Mouse (Mus musculus) layer of hippocampus, adult 9-11 months (tissue): ENCODE results near the gene 2310034G01Rik.
A peak's percentile ranks its signal among the peaks of the same experiment; 100 is the strongest.

Experiments
- DNase-seq: peaks from one replicate; pipeline ENCODE4 v3.0.0; 2022

Gene 2310034G01Rik

GRCm38 (mm10) chr19:46313116-46313515, 37.0 kb downstream of the 2310034G01Rik start:
- DNase-seq = no peak

DNA sequence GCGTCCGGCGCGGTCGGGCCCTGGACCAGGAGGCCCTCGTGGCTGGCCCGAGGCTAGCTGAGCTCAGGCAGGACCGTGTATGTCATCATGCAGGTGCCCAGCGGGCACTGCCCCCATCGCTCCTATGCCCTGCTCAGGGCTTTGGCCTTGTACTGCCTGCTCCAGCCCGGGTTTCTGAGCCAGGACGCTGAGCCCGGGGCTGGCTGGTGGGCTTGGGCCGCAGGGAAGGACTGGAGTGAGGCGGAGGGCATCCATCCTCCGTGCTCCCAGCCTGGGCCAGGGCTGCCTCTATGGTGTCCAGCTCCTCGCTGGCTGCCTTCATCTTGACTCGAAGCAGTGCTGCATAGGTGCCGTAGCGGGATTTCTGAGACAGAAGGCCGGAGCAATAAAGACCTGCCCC, 37.5 kb downstream of the 2310034G01Rik start:
- no peak for DNase-seq

DNA sequence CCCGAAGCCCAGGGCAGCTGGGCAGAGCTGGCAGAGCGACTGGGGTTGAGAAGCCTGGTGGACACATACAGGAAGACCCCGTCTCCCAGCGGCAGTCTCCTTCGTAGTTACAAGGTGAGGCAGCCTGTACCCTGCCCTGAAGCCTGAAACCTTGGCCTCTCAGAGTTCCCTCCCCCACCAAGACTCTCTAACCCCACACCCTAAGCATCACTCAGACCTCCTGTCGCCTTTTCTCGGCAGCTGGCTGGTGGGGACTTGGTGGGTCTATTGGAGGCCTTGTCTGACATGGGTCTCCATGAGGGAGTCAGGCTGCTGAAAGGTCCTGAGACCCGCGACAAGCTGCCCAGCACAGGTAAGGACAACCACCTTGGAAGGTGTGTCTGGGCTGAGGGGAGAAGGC, 38.8 kb downstream of the 2310034G01Rik start:
- DNase-seq = no peak

DNA sequence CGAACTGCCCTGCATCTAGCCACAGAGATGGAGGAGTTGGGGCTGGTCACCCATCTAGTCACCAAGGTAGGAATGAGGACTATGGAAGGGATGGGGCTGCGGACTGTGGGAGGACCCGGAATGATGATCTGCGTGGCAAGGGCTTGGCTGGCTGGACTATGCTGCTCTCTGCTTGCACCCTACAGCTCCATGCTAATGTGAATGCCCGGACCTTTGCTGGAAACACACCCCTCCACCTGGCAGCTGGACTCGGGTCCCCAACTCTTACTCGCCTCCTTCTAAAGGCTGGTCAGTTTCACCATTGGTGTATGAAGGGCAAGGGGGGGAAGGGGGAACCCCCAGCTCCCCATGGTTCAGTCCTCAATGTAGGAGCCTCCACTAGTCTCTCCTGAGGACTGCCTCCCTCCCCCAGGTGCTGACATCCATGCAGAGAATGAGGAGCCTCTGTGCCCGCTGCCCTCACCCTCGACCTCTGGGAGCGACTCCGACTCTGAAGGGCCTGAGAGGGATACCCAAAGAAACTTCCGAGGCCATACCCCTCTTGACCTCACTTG, 39.7 kb downstream of the 2310034G01Rik start:
- no peak for DNase-seq

DNA sequence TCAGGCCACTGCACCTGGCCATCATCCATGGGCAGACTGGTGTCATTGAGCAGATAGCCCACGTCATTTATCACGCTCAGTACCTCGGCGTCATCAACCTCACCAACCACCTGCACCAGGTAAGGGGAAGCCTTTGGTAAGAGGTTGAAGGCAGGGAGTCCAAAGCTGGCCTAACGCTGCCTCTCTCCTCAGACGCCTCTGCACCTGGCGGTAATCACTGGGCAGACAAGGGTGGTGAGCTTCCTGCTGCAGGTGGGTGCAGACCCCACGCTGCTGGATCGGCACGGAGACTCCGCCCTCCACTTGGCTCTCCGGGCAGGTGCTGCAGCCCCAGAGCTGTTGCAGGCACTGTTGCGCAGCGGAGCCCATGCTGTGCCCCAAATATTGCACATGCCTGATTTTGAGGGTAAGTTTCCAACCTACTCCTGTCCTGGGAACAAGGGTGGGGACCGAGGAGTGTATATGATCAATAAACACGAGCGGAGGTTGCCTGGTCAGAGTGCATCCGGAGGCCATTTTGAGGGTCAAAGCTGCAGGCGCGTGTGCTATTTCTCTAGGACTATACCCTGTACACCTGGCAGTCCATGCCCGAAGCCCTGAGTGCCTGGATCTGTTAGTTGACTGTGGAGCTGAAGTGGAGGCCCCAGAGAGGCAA, 40.3 kb downstream of the 2310034G01Rik start:
- no peak for DNase-seq

DNA sequence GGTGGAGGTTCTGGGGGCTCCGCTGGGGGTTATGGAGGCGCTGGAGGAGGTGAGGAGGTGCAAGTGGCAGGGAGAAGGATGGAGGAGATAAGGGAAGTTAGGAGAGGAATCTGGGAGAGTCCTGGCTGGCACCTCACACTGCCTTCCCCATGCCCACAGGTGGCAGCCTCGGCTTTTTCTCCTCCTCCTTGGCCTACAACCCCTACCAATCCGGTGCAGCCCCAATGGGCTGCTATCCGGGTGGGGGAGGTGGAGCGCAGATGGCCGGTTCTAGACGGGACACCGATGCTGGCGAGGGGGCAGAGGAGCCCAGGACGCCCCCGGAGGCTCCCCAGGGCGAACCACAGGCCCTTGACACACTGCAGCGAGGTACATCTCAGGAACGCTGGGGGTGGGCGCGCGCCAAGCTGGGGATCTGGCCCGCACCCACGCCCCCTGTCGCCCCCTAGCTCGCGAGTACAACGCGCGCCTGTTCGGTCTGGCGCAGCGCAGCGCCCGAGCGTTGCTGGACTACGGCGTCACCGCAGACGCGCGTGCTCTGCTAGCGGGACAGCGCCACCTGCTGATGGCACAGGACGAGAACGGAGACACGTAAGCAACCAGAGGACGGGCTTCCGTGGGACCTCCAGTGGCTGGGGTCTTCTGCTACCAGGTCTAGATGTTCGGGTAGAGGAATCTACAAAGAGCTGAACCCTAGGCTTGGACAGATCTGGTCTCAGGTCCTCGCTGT, 41.2 kb downstream of the 2310034G01Rik start:
- peak; percentile 80 for DNase-seq

- DNase-seq = no peak
These were observed 41.8 kb downstream of the 2310034G01Rik start for GRCm38 (mm10) chr19:46308303-46308702.

DNA sequence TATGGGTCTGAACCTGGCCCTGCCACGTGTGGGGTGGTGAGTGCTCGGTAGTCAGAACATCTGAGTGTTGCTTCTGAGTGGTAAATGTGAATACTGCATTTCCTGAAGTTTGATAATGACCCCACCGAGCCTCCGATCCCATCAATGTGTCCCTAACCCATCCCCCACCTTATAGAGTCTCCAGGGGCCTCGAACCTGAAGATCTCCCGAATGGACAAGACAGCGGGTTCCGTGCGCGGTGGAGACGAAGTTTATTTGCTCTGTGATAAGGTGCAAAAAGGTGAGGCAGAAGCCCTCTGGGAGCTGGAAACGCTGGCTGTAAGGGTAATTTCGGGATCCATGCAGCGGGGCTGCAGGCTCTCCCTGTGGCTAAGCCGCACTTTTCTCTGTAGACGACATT, 42.3 kb downstream of the 2310034G01Rik start:
- no peak for DNase-seq

- DNase-seq = no peak
These were observed 43.3 kb downstream of the 2310034G01Rik start for GRCm38 (mm10) chr19:46306751-46307289.

DNA sequence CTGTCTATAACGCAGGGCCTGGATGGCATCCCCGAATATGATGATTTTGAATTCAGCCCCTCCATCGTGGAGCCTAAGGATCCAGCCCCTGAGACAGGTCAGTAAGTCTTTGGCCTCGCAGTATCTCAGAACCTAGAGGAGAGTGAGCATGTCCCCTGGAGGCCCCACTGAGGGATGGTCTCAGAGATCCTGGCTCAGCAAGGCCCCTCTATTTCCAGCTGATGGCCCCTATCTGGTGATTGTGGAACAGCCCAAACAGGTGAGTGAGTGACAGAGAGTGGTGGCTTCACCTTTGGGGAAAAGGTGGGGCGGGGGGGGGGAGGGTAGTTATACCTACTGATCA, 43.9 kb downstream of the 2310034G01Rik start:
- DNase-seq = no peak

GRCm38 (mm10) chr19:46305432-46306267, 44.5 kb downstream of the 2310034G01Rik start:
- peak; percentile 75 for DNase-seq

GRCm38 (mm10) chr19:46304908-46305333, 45.2 kb downstream of the 2310034G01Rik start:
- no peak for DNase-seq

GRCm38 (mm10) chr19:46304216-46304841, 45.8 kb downstream of the 2310034G01Rik start, which contains the start of gene Nfkb2:
Nfkb2 (plus strand) TSS chr19:46304320.
- peak; percentile 84 for DNase-seq

DNA sequence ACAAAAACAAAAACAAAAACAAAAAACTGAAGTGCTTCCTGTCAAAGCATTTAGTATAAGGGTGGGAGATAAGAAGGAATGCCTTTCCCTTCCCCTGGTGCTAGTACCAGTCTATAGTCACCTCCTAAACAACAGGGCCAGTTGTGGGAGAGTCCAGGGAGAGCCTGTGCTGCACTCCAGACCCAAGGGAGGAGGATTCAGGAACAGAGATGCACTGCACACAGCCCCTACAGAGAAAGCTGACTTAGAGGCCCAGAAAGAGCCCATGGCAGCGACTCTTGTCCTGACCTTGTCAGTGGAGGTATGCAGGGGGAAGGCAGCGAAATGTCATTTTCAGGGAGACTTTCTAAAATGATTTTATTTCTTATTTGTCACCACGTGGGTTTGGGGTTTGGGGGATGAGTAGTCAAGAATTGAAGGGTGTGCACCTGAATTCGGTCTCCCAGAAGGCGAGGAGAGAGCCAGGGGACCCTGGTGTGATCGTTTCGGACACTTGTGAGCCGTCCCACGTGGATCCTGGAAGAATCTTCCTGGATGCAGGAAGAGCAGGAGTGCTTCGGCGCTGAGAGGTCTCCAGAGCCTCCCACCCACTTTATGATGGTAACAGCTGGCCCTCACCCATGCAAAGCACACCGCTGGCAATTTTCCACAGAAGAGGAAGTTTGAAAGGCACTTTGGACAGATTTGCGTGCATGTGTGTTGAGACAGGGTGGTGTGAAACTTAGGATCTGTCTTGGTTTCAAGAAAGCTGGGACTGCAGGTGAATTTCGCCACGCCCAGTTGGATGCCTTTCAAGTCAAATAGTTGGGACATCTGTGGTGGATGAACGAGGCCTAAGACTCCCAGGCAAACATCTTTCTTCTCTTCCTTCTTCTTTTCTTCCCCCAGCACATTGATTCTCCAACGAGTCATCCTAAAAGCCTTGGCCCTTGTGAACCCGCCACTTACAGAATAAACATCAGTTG, 46.6 kb downstream of the 2310034G01Rik start:
- DNase-seq = no peak

GRCm38 (mm10) chr19:46302551-46302950, 47.6 kb downstream of the 2310034G01Rik start:
- no peak for DNase-seq

DNA sequence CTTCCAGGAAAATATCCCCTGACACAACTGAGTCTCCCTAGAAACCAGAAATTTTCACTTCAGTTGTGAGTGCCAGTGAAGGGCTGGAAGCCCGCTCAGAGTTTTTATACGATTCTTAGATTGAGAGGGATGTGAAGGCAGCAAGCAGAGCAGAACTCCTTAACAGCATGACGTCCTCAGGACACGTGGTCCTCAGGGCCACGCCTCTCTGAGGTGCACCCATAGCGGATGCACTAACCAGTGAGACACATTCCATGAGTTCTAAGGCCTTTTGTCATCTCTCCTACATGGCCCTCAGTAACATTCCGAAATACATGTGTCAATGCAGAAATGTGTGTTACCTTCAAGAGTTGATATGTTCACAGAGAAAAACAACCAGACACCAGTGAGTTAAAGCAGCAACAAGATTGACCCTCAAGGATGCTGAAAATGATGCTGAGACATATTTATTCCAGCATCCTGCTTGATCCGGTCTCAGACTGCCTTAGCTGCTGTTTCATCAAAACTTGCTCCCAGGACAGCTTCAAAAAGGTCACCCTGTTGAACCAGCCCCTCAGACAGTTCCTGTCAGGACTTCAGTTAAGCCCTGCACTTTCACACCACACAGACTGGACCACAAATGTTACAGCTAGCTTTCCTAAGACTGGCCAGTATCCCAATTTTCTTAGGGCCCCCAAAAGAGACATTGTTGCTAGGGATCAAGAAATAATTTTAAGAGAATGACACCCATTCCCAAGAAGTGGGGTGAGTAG, 49.6 kb downstream of the 2310034G01Rik start:
- no peak for DNase-seq
